Mouse (Mus musculus) cerebellum, adult 9-10 months (tissue): ENCODE data around the gene Mab21l1.
A peak's percentile ranks its signal among the peaks of the same experiment; 100 is the strongest.

Experiments
- DNase-seq: peaks from one replicate; pipeline ENCODE4 v3.0.0; 2022

Mab21l1 gene

GRCm38 (mm10) chr3:55780120-55781070, 1.9 kb upstream of the Mab21l1 start:
- peak; percentile 78 for DNase-seq

- DNase-seq, result peak; percentile 71
Observed at GRCm38 (mm10) chr3:55781429-55782055, 768 bp upstream of the Mab21l1 start.

GRCm38 (mm10) chr3:55782771-55783170, 461 bp downstream of the Mab21l1 start:
- DNase-seq, result peak; percentile 76

- peak; percentile 68 for DNase-seq
Observed at GRCm38 (mm10) chr3:55783171-55784081, 1.1 kb downstream of the Mab21l1 start.

- no peak for DNase-seq
Observed at GRCm38 (mm10) chr3:55784101-55784500, 1.8 kb downstream of the Mab21l1 start.

- DNase-seq, result no peak
Observed at GRCm38 (mm10) chr3:55785266-55785980, 3.1 kb downstream of the Mab21l1 start.

- DNase-seq, result peak; percentile 58
Observed at GRCm38 (mm10) chr3:55785981-55786725, 3.8 kb downstream of the Mab21l1 start.

- peak; percentile 62 for DNase-seq
Observed at GRCm38 (mm10) chr3:55786835-55787486, 4.7 kb downstream of the Mab21l1 start.

- peak; percentile 69 for DNase-seq
Observed at GRCm38 (mm10) chr3:55787487-55788213, 5.3 kb downstream of the Mab21l1 start.

- no peak for DNase-seq
Observed at GRCm38 (mm10) chr3:55788214-55788586, 5.9 kb downstream of the Mab21l1 start.

- peak; percentile 61 for DNase-seq
Observed at GRCm38 (mm10) chr3:55788621-55789201, 6.4 kb downstream of the Mab21l1 start.

GRCm38 (mm10) chr3:55789856-55790255, 7.5 kb downstream of the Mab21l1 start:
- DNase-seq, result no peak

GRCm38 (mm10) chr3:55790609-55791008, 8.3 kb downstream of the Mab21l1 start:
- DNase-seq, result no peak

GRCm38 (mm10) chr3:55792251-55792650, 9.9 kb downstream of the Mab21l1 start:
- no peak for DNase-seq

- DNase-seq, result peak; percentile 81
Observed at GRCm38 (mm10) chr3:55793842-55794575, 11.7 kb downstream of the Mab21l1 start.

- DNase-seq, result no peak
Observed at GRCm38 (mm10) chr3:55794768-55795167, 12.5 kb downstream of the Mab21l1 start.

- no peak for DNase-seq
Observed at GRCm38 (mm10) chr3:55814993-55815625, 32.8 kb downstream of the Mab21l1 start.

GRCm38 (mm10) chr3:55816096-55816495, 33.8 kb downstream of the Mab21l1 start:
- DNase-seq, result no peak
